ENCODE assay signal across 8 mouse cellular contexts in the genomic region with DNA sequence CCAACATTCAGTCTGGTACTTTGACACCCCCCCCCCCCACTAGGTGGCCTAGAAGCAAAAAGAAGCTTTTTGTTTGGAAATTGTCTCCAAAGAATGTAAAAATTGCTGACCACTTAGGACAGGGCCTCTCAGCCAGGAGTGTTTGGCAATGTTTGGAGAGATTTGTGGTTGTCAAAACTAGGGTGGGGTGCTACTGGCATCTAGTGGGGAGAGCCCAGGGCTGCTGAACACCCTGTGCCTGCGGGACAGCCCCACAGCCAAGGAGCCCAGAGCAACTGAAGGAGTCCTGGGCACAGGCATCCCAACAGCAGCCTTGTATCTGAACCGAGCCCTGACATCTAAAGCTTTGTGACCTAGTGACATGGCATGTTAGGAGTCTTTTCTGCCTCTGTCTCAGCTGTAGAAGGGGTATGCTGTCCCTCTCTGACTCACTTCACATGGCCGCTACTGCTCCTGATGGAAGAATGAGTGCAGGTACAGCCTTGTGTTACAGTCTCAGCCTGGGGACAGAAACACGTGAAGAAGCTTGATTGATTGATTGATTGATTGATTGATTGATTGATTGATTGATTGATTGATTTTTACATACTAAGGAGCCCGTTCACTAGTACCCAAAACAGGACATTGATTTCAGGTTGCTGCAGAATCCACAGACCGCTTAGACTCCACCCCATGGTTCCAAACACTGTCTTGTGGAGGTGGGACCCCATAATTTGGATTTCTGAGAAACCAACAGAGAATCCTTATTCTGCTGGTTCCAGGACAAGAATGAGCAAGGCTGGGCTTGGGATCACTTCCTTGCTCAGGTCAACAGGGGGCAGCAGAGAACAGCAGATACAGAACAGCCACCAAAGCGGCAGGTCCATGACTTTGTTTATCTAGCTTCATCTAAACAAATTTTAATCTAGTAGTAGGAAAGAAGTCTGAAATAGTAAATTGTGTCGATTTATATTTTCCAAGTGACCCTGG. TPM values are rescaled to one million over a fixed set of nuclear protein-coding genes. Genes with fewer than 3 reads are reported as not detected.
A peak's percentile ranks its signal among the peaks of the same experiment; 100 is the strongest.
DNase-seq lines count a peak whose midpoint lies in the region; ATAC-seq lines count a peak whose summit lies in the region.

No protein-coding gene starts in this region.

- no peaks in the 10 kb centered on the region for H3K36me3 ChIP-seq in heart, embryonic 10.5 days
- H3K36me3 ChIP-seq in embryonic facial prominence, embryonic 10.5 days (replicated peaks), result no peaks in the 10 kb centered on the region

- no peaks in the 10 kb centered on the region for H3K9me3 ChIP-seq in heart, embryonic 10.5 days
- H3K9me3 ChIP-seq in embryonic facial prominence, embryonic 10.5 days, result peaks cover 3% of the 10 kb centered on the region; the same call in 1 of the 2 replicates

- H3K27ac ChIP-seq in heart, embryonic 10.5 days, result no peak overlapping the region
- no peak overlapping the region for H3K27ac ChIP-seq in embryonic facial prominence, embryonic 10.5 days (replicated peaks)

- peak; percentile 69 to 80; a peak in 2 of 4 replicates for ATAC-seq in hematopoietic stem cell, adult 5-6 weeks (replicated peaks in 1 of 2; ENCODE audit: insufficient read depth in 1 of 2, low FRiP score in 2 of 2, low TSS enrichment in 1 of 2, low read depth in 1 of 2, poor library complexity in 2 of 2, severe bottlenecking in 2 of 2)
- ATAC-seq in megakaryocyte-erythroid progenitor cell, adult 5-6 weeks (replicated peaks; ENCODE audit: low FRiP score, low TSS enrichment, poor library complexity, severe bottlenecking), result peak; percentile 92

- no peak overlapping the region for H3K4me3 ChIP-seq in heart, embryonic 10.5 days
- H3K4me3 ChIP-seq in embryonic facial prominence, embryonic 10.5 days, result no peak overlapping the region

- H3K4me1 ChIP-seq in heart, embryonic 10.5 days, result no peaks in the 10 kb centered on the region
- peaks cover 19% of the 10 kb centered on the region for H3K4me1 ChIP-seq in embryonic facial prominence, embryonic 10.5 days

- peak; percentile 89 for DNase-seq in heart, adult 11 months
- no peak for DNase-seq in heart, embryonic 10.5 days (ENCODE audit: low spot score)
- peak; percentile 69 to 81 for DNase-seq in adrenal gland, postnatal 36 days
- DNase-seq in embryonic facial prominence, embryonic 10.5 days (ENCODE audit: low spot score), result peak; percentile 71
- peak; percentile 82 to 84 for DNase-seq in layer of hippocampus, postnatal 10 days (ENCODE audit: low spot score in 2 of 2)
- DNase-seq in right cerebral cortex, postnatal 4 days, result peak; percentile 75

- no peaks in the 10 kb centered on the region for H3K27me3 ChIP-seq in heart, embryonic 10.5 days (ENCODE audit: insufficient read depth, poor library complexity, severe bottlenecking)
- H3K27me3 ChIP-seq in embryonic facial prominence, embryonic 10.5 days (replicated peaks; ENCODE audit: low read depth, poor library complexity, severe bottlenecking), result no peaks in the 10 kb centered on the region

- WGBS in heart, embryonic 10.5 days, result 39% methylated on average over 8 of the region's 8 CpGs
- 45% methylated on average over 8 of the region's 8 CpGs for WGBS in embryonic facial prominence, embryonic 10.5 days

RNA-seq across cellular contexts. Expression of gene Malsu1, which starts 16.3 kb away (rescaled TPM):
- 60.2 and 63.1 TPM in 2 replicates for polyA plus RNA-seq in heart, embryonic 10.5 days (2016; fragmentation: Nextera tagmentation; extraction: Ambion mirVana)
- total RNA-seq in adrenal gland, postnatal 36 days (2021), result 10 to 100 TPM; 33.4 to 54.3 TPM
- 74.1 and 77.2 TPM in 2 replicates for polyA plus RNA-seq in embryonic facial prominence, embryonic 10.5 days (2016; fragmentation: Nextera tagmentation; extraction: Ambion mirVana)
- 29.0 and 62.0 TPM in 2 replicates for total RNA-seq in hematopoietic stem cell, adult 5-6 weeks (2017)
- 10 to 100 TPM; 24.5 to 34.2 TPM for total RNA-seq in layer of hippocampus, postnatal 10 days (2021)
- total RNA-seq in megakaryocyte-erythroid progenitor cell, adult 5-6 weeks (2014; fragmentation: Nextera tagmentation), result 20.5 and 32.3 TPM in 2 replicates
- total RNA-seq in megakaryocyte-erythroid progenitor cell, adult 5-6 weeks (2017), result 7.7 and 37.2 TPM in 2 replicates

RNA-seq across cellular contexts. Expression of gene Gpnmb, which starts 21.0 kb away (rescaled TPM):
- 0.05 TPM in 2 replicates for polyA plus RNA-seq in heart, embryonic 10.5 days (2016; fragmentation: Nextera tagmentation; extraction: Ambion mirVana)
- total RNA-seq in adrenal gland, postnatal 36 days (2021), result 1 to 10 TPM in 1 of 2 experiments, under 1 TPM in 1; 0.40 to 7.8 TPM
- polyA plus RNA-seq in embryonic facial prominence, embryonic 10.5 days (2016; fragmentation: Nextera tagmentation; extraction: Ambion mirVana), result 1.1 and 2.7 TPM in 2 replicates
- total RNA-seq in hematopoietic stem cell, adult 5-6 weeks (2017), result 0.81 TPM in 1 of 2 replicates, not detected in the other
- total RNA-seq in layer of hippocampus, postnatal 10 days (2021), result under 1 TPM; 0.53 to 0.58 TPM
- not detected in 2 replicates for total RNA-seq in megakaryocyte-erythroid progenitor cell, adult 5-6 weeks (2014; fragmentation: Nextera tagmentation)
- not detected in 2 replicates for total RNA-seq in megakaryocyte-erythroid progenitor cell, adult 5-6 weeks (2017)
